Mouse (Mus musculus): ENCODE data around the gene Lmtk3. TPM values are rescaled to one million over a fixed set of nuclear protein-coding genes. Genes with fewer than 3 reads are reported as not detected.

Lmtk3 gene
- total RNA-seq (2012; rRNA removed) (0.30 and 0.46 TPM in 2 replicates), total RNA-seq (2014; rRNA removed) (0.19 TPM in 1 of 2 replicates, not detected in the other), polyA plus RNA-seq (2012; ENCODE audit: insufficient read length, low read depth) (0.18 and 0.34 TPM in 2 replicates)

- Histone ChIP-seq H3K4me3 (replicated peaks in 1 of 3; ENCODE audit: low read depth in 2 of 3, low read length in 2 of 3, poor library complexity in 1 of 3) (peak within 1 kb of the TSS; percentile 48 to 65 (median 53)), H3K27me3 (replicated peaks) (peaks cover 19% of the 10 kb centered on the region), H3K4me2 (ENCODE audit: insufficient read depth, low read depth, poor library complexity, severe bottlenecking) (peak within 1 kb of the TSS; percentile 37), H3K79me2 (replicated peaks; ENCODE audit: control insufficient read depth, extremely low read depth, insufficient read depth, poor library complexity, severe bottlenecking) (no peaks in the 10 kb centered on the region), H3K36me3 (replicated peaks in 1 of 2; ENCODE audit: control insufficient read depth in 1 of 2, insufficient read depth in 1 of 2, low read length in 1 of 2) (no peaks in the 10 kb centered on the region), H3K9ac (ENCODE audit: insufficient read depth, low read depth) (peak within 1 kb of the TSS; percentile 18; the same call in 1 of the 2 replicates), H3K27ac (ENCODE audit: insufficient read depth, low read depth) (no peak within 1 kb of the TSS), H3K9me3 (replicated peaks; ENCODE audit: low read length) (no peaks in the 10 kb centered on the region), H3K4me1 (ENCODE audit: control insufficient read depth in 1 of 2, insufficient read depth in 2 of 2) (peaks cover 15 to 23% of the 10 kb centered on the region in 2 experiments)
- dilution Hi-C loops (cut with MboI; ENCODE audit: extremely low pct_ligation_motif_present, extremely low pct_unique_long_range_greater_than_20kb, low sequenced_read_pairs) (no loop called here), in situ Hi-C loops (cut with MboI; ENCODE audit: low pct_ligation_motif_present, low pct_unique_long_range_greater_than_20kb, low sequenced_read_pairs) (no loop called here)
- TF ChIP-seq GABPA (IDR thresholded peaks at IDR 0.05; ENCODE audit: insufficient replicate concordance, low read depth, low read length) (no peak), NRF1 (IDR thresholded peaks at IDR 0.05; ENCODE audit: low read depth, low read length) (peak; percentile 77), SMC3 (IDR thresholded peaks at IDR 0.05; ENCODE audit: low read depth, low read length) (peak; percentile 32), HCFC1 (IDR thresholded peaks at IDR 0.05; ENCODE audit: low read depth, low read length) (peak; percentile 85), PAX5 (IDR thresholded peaks at IDR 0.05; ENCODE audit: low read length) (no peak), MAZ (IDR thresholded peaks at IDR 0.05; ENCODE audit: low read depth, low read length) (0 out of 2 replicates have a peak, but pooled peaks have one; percentile 51), POLR2A (IDR thresholded peaks at IDR 0.05; ENCODE audit: low read depth, low read length) (peak; percentile 28; the same call in 1 of the 2 replicates), RCOR1 (conservative IDR thresholded peaks at IDR 0.05; ENCODE audit: low read depth, low read length) (no peak), BHLHE40 (IDR thresholded peaks at IDR 0.05; ENCODE audit: low read depth, low read length) (peak; percentile 75), CTCF (conservative IDR thresholded peaks at IDR 0.05 in 1 of 2, IDR thresholded peaks at IDR 0.05 in 1 of 2; ENCODE audit: low read depth in 2 of 2, low read length in 2 of 2) (peak in 1 of 2 experiments; percentile 55; a peak in 2 of 4 replicates), ZC3H11A (IDR thresholded peaks at IDR 0.05; ENCODE audit: low read depth, low read length) (no peak), ELF1 (IDR thresholded peaks at IDR 0.05; ENCODE audit: low read depth, low read length) (peak; percentile 69), MXI1 (IDR thresholded peaks at IDR 0.05; ENCODE audit: low read depth, low read length) (no peak)
- DNase-seq (ENCODE audit: extremely low read depth): peak; percentile 58
Observed at GRCm38 (mm10) chr7:45783511-45784091, at the start of gene Lmtk3. TSS of gene Lmtk3 (plus strand) at chr7:45783738.

GRCm38 (mm10) chr7:45739162-45739763, 44.3 kb upstream of the Lmtk3 start:
- no peaks in the 10 kb centered on the region for H3K9me3 ChIP-seq (replicated peaks; ENCODE audit: low read length)
- H3K27me3 ChIP-seq (replicated peaks): peaks cover 8% of the 10 kb centered on the region
- no peak overlapping the region for H3K27ac ChIP-seq (ENCODE audit: insufficient read depth, low read depth)
- H3K9ac ChIP-seq (ENCODE audit: insufficient read depth, low read depth): no peak overlapping the region
- in situ Hi-C loops (cut with MboI; ENCODE audit: low pct_ligation_motif_present, low pct_unique_long_range_greater_than_20kb, low sequenced_read_pairs) (loop anchor here (10.0 kb wide), 2 partner anchors 186 to 266 kb away; partner anchors contain the start of genes Ccdc114 and Emp3), dilution Hi-C loops (cut with MboI; ENCODE audit: extremely low pct_ligation_motif_present, extremely low pct_unique_long_range_greater_than_20kb, low sequenced_read_pairs) (no loop called here)
- H3K79me2 ChIP-seq (replicated peaks; ENCODE audit: control insufficient read depth, extremely low read depth, insufficient read depth, poor library complexity, severe bottlenecking): no peaks in the 10 kb centered on the region
- peak; percentile 69 for DNase-seq (ENCODE audit: extremely low read depth)
- no peak overlapping the region for H3K4me2 ChIP-seq (ENCODE audit: insufficient read depth, low read depth, poor library complexity, severe bottlenecking)
- no peak overlapping the region for H3K4me3 ChIP-seq (replicated peaks in 1 of 3; ENCODE audit: low read depth in 2 of 3, low read length in 2 of 3, poor library complexity in 1 of 3)
- no peak for TF ChIP-seq MEF2A (IDR thresholded peaks at IDR 0.05; ENCODE audit: borderline replicate concordance, low read depth, low read length)
- no peak for TF ChIP-seq ELF1 (IDR thresholded peaks at IDR 0.05; ENCODE audit: low read depth, low read length)
- no peak for TF ChIP-seq TCF12 (IDR thresholded peaks at IDR 0.05; ENCODE audit: low read depth, low read length)
- peak; percentile 51 for TF ChIP-seq RAD21 (IDR thresholded peaks at IDR 0.05; ENCODE audit: low read depth, low read length)
- peak; percentile 53 for TF ChIP-seq SMC3 (IDR thresholded peaks at IDR 0.05; ENCODE audit: low read depth, low read length)
- no peak for TF ChIP-seq ZKSCAN1 (IDR thresholded peaks at IDR 0.05; ENCODE audit: borderline replicate concordance, low read depth, low read length)
- TF ChIP-seq MAX (IDR thresholded peaks at IDR 0.05; ENCODE audit: low read length): no peak
- no peak for TF ChIP-seq ZC3H11A (IDR thresholded peaks at IDR 0.05; ENCODE audit: low read depth, low read length)
- no peak for TF ChIP-seq RCOR1 (conservative IDR thresholded peaks at IDR 0.05; ENCODE audit: low read depth, low read length)
- TF ChIP-seq CTCF (conservative IDR thresholded peaks at IDR 0.05 in 1 of 2, IDR thresholded peaks at IDR 0.05 in 1 of 2; ENCODE audit: low read depth in 2 of 2, low read length in 2 of 2): peak; percentile 32 to 65; a peak in 3 of 4 replicates
- no peak for TF ChIP-seq UBTF (IDR thresholded peaks at IDR 0.05; ENCODE audit: low read depth, low read length)
- TF ChIP-seq USF1 (IDR thresholded peaks at IDR 0.05; ENCODE audit: low read depth, low read length): no peak
- TF ChIP-seq E2F4 (IDR thresholded peaks at IDR 0.05; ENCODE audit: insufficient replicate concordance, low read depth, low read length): no peak
- no peak for TF ChIP-seq ETS1 (conservative IDR thresholded peaks at IDR 0.05; ENCODE audit: low read depth, low read length)
- TF ChIP-seq TBP (conservative IDR thresholded peaks at IDR 0.05; ENCODE audit: low read depth, low read length): no peak
- H3K36me3 ChIP-seq (replicated peaks in 1 of 2; ENCODE audit: control insufficient read depth in 1 of 2, insufficient read depth in 1 of 2, low read length in 1 of 2): no peaks in the 10 kb centered on the region
- peaks cover 5 to 12% of the 10 kb centered on the region in 2 experiments for H3K4me1 ChIP-seq (ENCODE audit: control insufficient read depth in 1 of 2, insufficient read depth in 2 of 2)
